Mouse (Mus musculus) kidney, adult 2 months (tissue): ENCODE data around the gene Igf1r. TPM values are rescaled to one million over a fixed set of nuclear protein-coding genes. Genes with fewer than 3 reads are reported as not detected.

ENCODE experiments used
- DNase-seq: peaks from one replicate; pipeline ENCODE4 v3.0.0; 2021
- H3K27ac ChIP-seq: fragments of 200-500 bp; 2 replicates; pipeline ENCODE4 v1.5.1; 2012; ENCODE audit warnings: low read depth, low read length, control low read depth, inconsistent platforms; ENCODE audit not compliant: insufficient read depth
- H3K27me3 ChIP-seq: fragments of 200-500 bp; replicated peaks from 2 replicates; pipeline ENCODE4 v1.6.1; 2012; ENCODE audit warnings: mild to moderate bottlenecking, moderate library complexity, low read length, inconsistent platforms; ENCODE audit not compliant: control insufficient read depth, insufficient read depth
- H3K36me3 ChIP-seq: fragments of 200-500 bp; 2 replicates; pipeline ENCODE4 v1.6.1; 2012; ENCODE audit warnings: mild to moderate bottlenecking, moderate library complexity, low read length, inconsistent platforms; ENCODE audit not compliant: control insufficient read depth, insufficient read depth
- H3K4me1 ChIP-seq: fragments of 200-500 bp; 2 replicates; pipeline ENCODE4 v1.6.1; 2011; ENCODE audit warnings: low read length; ENCODE audit not compliant: control insufficient read depth, insufficient read depth
- H3K4me3 ChIP-seq: fragments of 200-500 bp; 2 replicates; pipeline ENCODE4 v1.5.1; 2011; ENCODE audit warnings: mild to moderate bottlenecking, low read depth, low read length, control low read depth; ENCODE audit not compliant: insufficient read depth
- CTCF ChIP-seq: fragments of 200-500 bp; conservative IDR thresholded peaks from 2 replicates; pipeline ENCODE4 v1.5.1; 2011; ENCODE audit warnings: low read depth, mild to moderate bottlenecking, control low read depth, low read length, moderate library complexity, mixed read lengths; ENCODE audit not compliant: insufficient read depth, insufficient read length
- POLR2A ChIP-seq: fragments of 200-500 bp; IDR thresholded peaks from one replicate; pipeline ENCODE4 v1.6.1; 2011; ENCODE audit warnings: low read depth, low read length, control low read depth
- WGBS: fragments of 180-500 bp; shearing (Covaris S2); methylation state at CpG from one replicate; pipeline ENCODE4 v1.1.7; 2018; 5-methylcytosine and 5-hydroxymethylcytosine counted together
- polyA plus RNA-seq: library from polyadenylated mRNA; depleted of rRNA; stranded (reverse); fragments of >200 nt; gene quantifications from 2 replicates; pipeline ENCODE4 v1.2.3, GENCODE M21; 2012

Gene Igf1r
- polyA plus RNA-seq, 1 experiment, result 29.2 TPM

GRCm38 (mm10) chr7:67917753-67918152 lies 34.9 kb upstream of the Igf1r start:
- no peak overlapping the region for H3K27ac ChIP-seq
- peaks cover 11% of the 10 kb centered on the region for H3K4me1 ChIP-seq
- H3K36me3 ChIP-seq, result no peaks in the 10 kb centered on the region
- TF ChIP-seq POLR2A (no peak), CTCF (no peak)
- no peaks in the 10 kb centered on the region for H3K27me3 ChIP-seq
- 46% methylated on average over 2 of the region's 2 CpGs for WGBS
- H3K4me3 ChIP-seq, result no peak overlapping the region
- peak; percentile 87 for DNase-seq

- Histone ChIP-seq H3K27ac (no peak overlapping the region), H3K36me3 (no peaks in the 10 kb centered on the region), H3K4me1 (peaks cover 11% of the 10 kb centered on the region), H3K4me3 (no peak overlapping the region), H3K27me3 (peaks cover 2% of the 10 kb centered on the region; the same call in 1 of the 2 replicates)
- no peak for TF ChIP-seq POLR2A
- TF ChIP-seq CTCF, result no peak
- peak; percentile 14 for DNase-seq
- 36% methylated on average over 3 of the region's 3 CpGs for WGBS
Observed at GRCm38 (mm10) chr7:67919467-67919866, 33.2 kb upstream of the Igf1r start.

GRCm38 (mm10) chr7:67924215-67924614 lies 28.4 kb upstream of the Igf1r start:
- no peak for DNase-seq
- 42% methylated on average over 2 of the region's 2 CpGs for WGBS
- no peaks in the 10 kb centered on the region for H3K36me3 ChIP-seq
- no peak overlapping the region for H3K4me3 ChIP-seq
- peaks cover 3% of the 10 kb centered on the region; the same call in 1 of the 2 replicates for H3K4me1 ChIP-seq
- no peak for TF ChIP-seq CTCF
- TF ChIP-seq POLR2A, result no peak
- H3K27ac ChIP-seq, result no peak overlapping the region
- peaks cover 2% of the 10 kb centered on the region; the same call in 1 of the 2 replicates for H3K27me3 ChIP-seq

- no peak for DNase-seq
- 70% methylated on average over 3 of the region's 3 CpGs for WGBS
- Histone ChIP-seq H3K27me3 (peaks cover 3% of the 10 kb centered on the region; the same call in 1 of the 2 replicates), H3K36me3 (no peaks in the 10 kb centered on the region), H3K27ac (no peak overlapping the region), H3K4me3 (no peak overlapping the region), H3K4me1 (no peaks in the 10 kb centered on the region)
- no peak for TF ChIP-seq POLR2A
- no peak for TF ChIP-seq CTCF
Observed at GRCm38 (mm10) chr7:67930132-67930531, 22.5 kb upstream of the Igf1r start.

GRCm38 (mm10) chr7:67936801-67937200 lies 15.8 kb upstream of the Igf1r start:
- H3K27ac ChIP-seq, result no peak overlapping the region
- WGBS, result 86% methylated on average over 7 of the region's 7 CpGs
- no peak overlapping the region for H3K4me3 ChIP-seq
- TF ChIP-seq CTCF (no peak), POLR2A (no peak)
- peaks cover 3% of the 10 kb centered on the region; the same call in 1 of the 2 replicates for H3K27me3 ChIP-seq
- H3K4me1 ChIP-seq, result no peaks in the 10 kb centered on the region
- no peaks in the 10 kb centered on the region for H3K36me3 ChIP-seq
- no peak for DNase-seq

- WGBS, result 81% methylated on average over 9 of the region's 9 CpGs
- no peak for DNase-seq
Observed at GRCm38 (mm10) chr7:67943805-67944204, 8.8 kb upstream of the Igf1r start.

GRCm38 (mm10) chr7:67946901-67947300 lies 5.7 kb upstream of the Igf1r start:
- H3K27me3 ChIP-seq, result no peaks in the 10 kb centered on the region
- TF ChIP-seq POLR2A (no peak), CTCF (no peak)
- 90% methylated on average over 1 of the region's 1 CpGs for WGBS
- no peak for DNase-seq
- no peaks in the 10 kb centered on the region for H3K4me1 ChIP-seq
- no peak overlapping the region for H3K27ac ChIP-seq
- no peak overlapping the region for H3K4me3 ChIP-seq
- no peaks in the 10 kb centered on the region for H3K36me3 ChIP-seq

More at GRCm38 (mm10) chr7:67943805-67944204, 8.8 kb upstream of the Igf1r start:
- Histone ChIP-seq H3K4me1 (no peaks in the 10 kb centered on the region), H3K36me3 (no peaks in the 10 kb centered on the region), H3K4me3 (no peak overlapping the region), H3K27ac (no peak overlapping the region), H3K27me3 (no peaks in the 10 kb centered on the region; the same call in 1 of the 2 replicates)
- TF ChIP-seq CTCF, result no peak
- no peak for TF ChIP-seq POLR2A

- WGBS, result 2% methylated on average over 23 of the region's 24 CpGs
- no peak overlapping the region for H3K27ac ChIP-seq
Observed at GRCm38 (mm10) chr7:67950346-67950814, 2.2 kb upstream of the Igf1r start.

More at GRCm38 (mm10) chr7:67950346-67950814, 2.2 kb upstream of the Igf1r start:
- H3K4me1 ChIP-seq, result no peaks in the 10 kb centered on the region
- no peaks in the 10 kb centered on the region for H3K36me3 ChIP-seq
- TF ChIP-seq POLR2A (no peak), CTCF (no peak)
- peak overlapping the region; percentile 95 for H3K4me3 ChIP-seq
- no peaks in the 10 kb centered on the region for H3K27me3 ChIP-seq
- peak; percentile 35 for DNase-seq
